Mouse (Mus musculus): ENCODE measurements around the gene Calhm2.

GRCm38 (mm10) chr19:47128835-47129234, 9.3 kb downstream of the Calhm2 start:
- TF ChIP-seq CTCF (IDR thresholded peaks at IDR 0.05; ENCODE audit: low read depth) = no peak
- TF ChIP-seq EP300 (IDR thresholded peaks at IDR 0.05; ENCODE audit: low read depth) = no peak

Data from liver, postnatal 0 days (tissue).